Mouse (Mus musculus): ENCODE results near the gene Srrd.

DNA sequence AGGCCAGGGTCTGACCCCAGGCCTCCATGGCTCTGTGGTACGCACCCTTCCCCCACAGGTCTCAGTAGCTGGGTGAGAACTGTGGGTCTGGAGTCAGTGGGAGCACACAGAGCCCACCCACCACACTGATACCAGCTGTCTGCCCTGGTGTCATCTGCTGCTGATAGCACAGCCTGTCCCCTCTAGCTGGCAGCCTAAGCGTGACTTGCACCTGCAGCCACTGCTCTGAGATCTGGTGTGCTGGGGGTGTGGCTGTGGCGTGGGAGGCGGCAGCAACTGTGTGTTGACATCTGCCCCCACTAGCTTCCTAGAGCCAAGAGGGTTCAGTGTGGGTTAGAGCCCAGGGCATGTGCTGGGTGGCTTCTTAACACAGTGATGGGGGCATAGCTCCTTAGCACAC, 33.3 kb upstream of the Srrd start:
- no peak for TF ChIP-seq E2F4 (IDR thresholded peaks at IDR 0.05; ENCODE audit: insufficient read depth)
- TF ChIP-seq USF1 (IDR thresholded peaks at IDR 0.05; ENCODE audit: low read depth) = no peak
- no peak for TF ChIP-seq POLR2A (IDR thresholded peaks at IDR 0.05; ENCODE audit: insufficient read length, low read depth)
- TF ChIP-seq TCF12 (IDR thresholded peaks at IDR 0.05; ENCODE audit: insufficient read depth, poor library complexity, severe bottlenecking) = no peak
- TF ChIP-seq MAX (IDR thresholded peaks at IDR 0.05; ENCODE audit: low read depth) = no peak
- TF ChIP-seq MYOG (IDR thresholded peaks at IDR 0.05; ENCODE audit: control insufficient read depth in 1 of 3, insufficient read depth in 1 of 3, insufficient read length in 2 of 3, low read depth in 2 of 3) = peak in 1 of 3 experiments; percentile 79
- TF ChIP-seq TCF3 (IDR thresholded peaks at IDR 0.05; ENCODE audit: insufficient read length, low read depth) = no peak
- TF ChIP-seq POLR2AphosphoS2 (IDR thresholded peaks at IDR 0.05; ENCODE audit: insufficient read length, low read depth) = no peak
- TF ChIP-seq CEBPB (IDR thresholded peaks at IDR 0.05; ENCODE audit: insufficient read depth, poor library complexity, severe bottlenecking) = no peak
- peak in 2 of 3 experiments; percentile 22 to 73 for TF ChIP-seq MYOD1 (IDR thresholded peaks at IDR 0.05; ENCODE audit: control insufficient read depth in 1 of 3, insufficient read length in 2 of 3, low read depth in 2 of 3)
- TF ChIP-seq SRF (IDR thresholded peaks at IDR 0.05; ENCODE audit: control insufficient read depth, insufficient read length, low read depth) = no peak

Measured in myocyte (in vitro differentiated cells).